Mouse (Mus musculus) cerebellum, postnatal 25 days (tissue): Measurements from ENCODE around the gene Zc3hc1.
"Not testable (repeated sequence)": the region's sequence is repeated elsewhere in the genome, so short reads cannot be mapped to it uniquely, and the experiment has no call there.

Experiments
- DNase-seq, 2 experiments: peaks; one replicate each; pipeline ENCODE4 v3.0.0; 2021; ENCODE audit warnings: mixed read lengths in 2 of 2

Gene Zc3hc1

GRCm38 (mm10) chr6:30390714-30391697 is at the start of gene Zc3hc1:
TSS of gene Zc3hc1 (minus strand) at chr6:30391028.
- DNase-seq: peak; percentile 78 to 84

- no peak for DNase-seq
These were observed 48.7 kb upstream of the Zc3hc1 start for GRCm38 (mm10) chr6:30439576-30439975.

- DNase-seq: no peak
These were observed 46.2 kb upstream of the Zc3hc1 start for GRCm38 (mm10) chr6:30437054-30437453.

GRCm38 (mm10) chr6:30436476-30436875 is 45.6 kb upstream of the Zc3hc1 start:
- DNase-seq: no peak

- peak; percentile 40 to 59 for DNase-seq
These were observed 41.8 kb upstream of the Zc3hc1 start for GRCm38 (mm10) chr6:30432461-30433192.

GRCm38 (mm10) chr6:30416801-30417200 is 26.0 kb upstream of the Zc3hc1 start:
- no peak for DNase-seq

GRCm38 (mm10) chr6:30416126-30416525 is 25.3 kb upstream of the Zc3hc1 start:
- no peak for DNase-seq

GRCm38 (mm10) chr6:30411311-30411710 is 20.5 kb upstream of the Zc3hc1 start:
- no peak for DNase-seq

- no peak for DNase-seq
These were observed 18.7 kb upstream of the Zc3hc1 start for GRCm38 (mm10) chr6:30409399-30410093.

- no peak for DNase-seq
These were observed 17.4 kb upstream of the Zc3hc1 start for GRCm38 (mm10) chr6:30408276-30408675.

GRCm38 (mm10) chr6:30404671-30405070 is 13.8 kb upstream of the Zc3hc1 start:
- DNase-seq: no peak

- DNase-seq: peak; percentile 68 to 75
These were observed 12.6 kb upstream of the Zc3hc1 start for GRCm38 (mm10) chr6:30403465-30403864.

- DNase-seq: no peak
These were observed 11.3 kb upstream of the Zc3hc1 start for GRCm38 (mm10) chr6:30402091-30402491.

- peak; percentile 99 to 100 for DNase-seq
These were observed 10.6 kb upstream of the Zc3hc1 start, which contains the start of gene Klhdc10 for GRCm38 (mm10) chr6:30401308-30402015. TSS of gene Klhdc10 (plus strand) at chr6:30401868.

- no peak for DNase-seq
These were observed 9.9 kb upstream of the Zc3hc1 start for GRCm38 (mm10) chr6:30400716-30401115.

- DNase-seq: no peak
These were observed 9.3 kb upstream of the Zc3hc1 start for GRCm38 (mm10) chr6:30400146-30400545.

GRCm38 (mm10) chr6:30391996-30392395 is 1.2 kb upstream of the Zc3hc1 start:
- no peak for DNase-seq

- DNase-seq: not testable (repeated sequence)
These were observed 557 bp downstream of the Zc3hc1 start for GRCm38 (mm10) chr6:30390271-30390670.

GRCm38 (mm10) chr6:30381116-30381515 is 9.7 kb downstream of the Zc3hc1 start:
- peak in 1 of 2 experiments; percentile 22 for DNase-seq

GRCm38 (mm10) chr6:30375791-30376190 is 15.0 kb downstream of the Zc3hc1 start:
- peak; percentile 48 to 56 for DNase-seq

- DNase-seq: no peak
These were observed 15.9 kb downstream of the Zc3hc1 start for GRCm38 (mm10) chr6:30374731-30375510.
